Mouse (Mus musculus): ENCODE measurements around the gene Tmem110. TPM values are rescaled to one million over a fixed set of nuclear protein-coding genes. Genes with fewer than 3 reads are reported as not detected.

Gene Tmem110
- polyA plus RNA-seq, 1 experiment from 2014 or later: 18.9 TPM

DNA sequence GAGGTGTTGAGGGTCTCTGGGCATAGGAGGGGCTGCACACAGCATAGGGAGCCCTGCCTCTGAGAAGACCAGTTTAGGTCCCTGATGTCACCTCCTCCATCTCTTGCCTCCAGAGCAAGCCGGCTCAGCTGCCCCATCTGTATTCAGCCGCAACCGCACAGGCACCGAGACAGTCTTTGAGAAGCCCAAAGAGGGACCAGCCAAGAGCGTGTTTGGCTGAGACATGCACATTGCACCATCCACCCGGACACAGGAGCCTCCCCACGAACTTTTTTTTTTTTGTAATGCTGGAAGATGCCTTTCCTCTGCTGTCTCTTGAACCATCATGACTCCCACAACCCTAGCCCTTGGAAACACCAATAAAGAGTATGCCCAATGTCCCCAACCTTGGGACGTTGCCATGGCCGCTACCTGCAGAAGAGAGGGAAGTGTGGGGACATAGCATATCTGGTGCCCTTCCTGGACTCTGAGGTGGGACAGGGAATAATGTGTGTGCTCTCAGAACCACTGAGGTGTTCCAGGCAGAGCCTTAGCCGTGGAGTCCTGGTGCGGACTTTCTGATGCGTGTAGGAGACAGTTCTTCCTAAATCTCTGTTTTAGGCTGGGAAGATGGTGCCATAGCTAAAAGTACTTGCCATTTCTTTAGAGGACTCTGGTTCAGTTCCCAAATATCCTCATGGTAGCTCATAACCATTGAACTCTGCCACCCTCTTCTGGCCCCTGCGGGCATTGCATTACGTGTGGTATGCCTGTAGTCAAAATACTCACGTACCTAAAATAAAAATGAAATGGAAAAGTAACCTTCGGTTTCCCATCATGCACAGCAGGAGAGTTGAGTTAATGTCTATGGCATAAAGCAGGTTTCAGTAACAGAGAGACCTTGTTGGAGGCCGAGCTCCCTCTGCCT is 55.7 kb downstream of the Tmem110 start:
- no peak overlapping the region for H3K4me2 ChIP-seq (replicated peaks)
- no peak overlapping the region for H3K27ac ChIP-seq
- H3K9me3 ChIP-seq: no peaks in the 10 kb centered on the region
- H3K9ac ChIP-seq (replicated peaks): no peak overlapping the region
- peaks cover 6% of the 10 kb centered on the region; the same call in 1 of the 2 replicates for H3K36me3 ChIP-seq
- H3K27me3 ChIP-seq: no peaks in the 10 kb centered on the region
- no peak overlapping the region for H3K4me3 ChIP-seq (replicated peaks)
- 89% methylated on average over 17 of the region's 17 CpGs for WGBS
- ATAC-seq: no peak
- H3K4me1 ChIP-seq (replicated peaks): no peaks in the 10 kb centered on the region; the same call in 1 of the 2 replicates

DNA sequence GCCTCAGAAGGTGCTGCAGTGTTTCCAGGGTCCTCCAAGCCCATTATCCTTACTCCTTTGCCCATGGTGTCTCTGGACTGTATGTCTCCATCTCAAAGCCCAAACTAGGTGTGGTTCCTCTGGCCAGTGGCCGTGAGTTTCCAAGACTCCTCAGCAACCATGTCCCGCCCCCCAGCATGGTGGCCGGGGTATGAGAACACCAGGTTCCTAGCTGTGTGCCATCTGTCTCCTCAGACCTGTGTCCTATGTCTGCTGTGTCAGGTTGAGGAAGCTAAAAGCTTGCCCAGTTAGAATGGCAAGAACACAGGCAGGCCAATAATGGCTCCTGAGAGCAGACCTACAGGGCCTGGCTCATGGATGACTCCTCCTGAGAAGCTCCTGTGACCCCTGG is 56.3 kb downstream of the Tmem110 start:
- Histone ChIP-seq H3K27me3 (no peaks in the 10 kb centered on the region), H3K4me1 (replicated peaks) (no peaks in the 10 kb centered on the region; the same call in 1 of the 2 replicates), H3K4me2 (replicated peaks) (no peak overlapping the region), H3K9ac (replicated peaks) (no peak overlapping the region), H3K36me3 (no peaks in the 10 kb centered on the region; the same call in 1 of the 2 replicates), H3K9me3 (no peaks in the 10 kb centered on the region), H3K4me3 (replicated peaks) (no peak overlapping the region), H3K27ac (no peak overlapping the region)
- ATAC-seq: no peak
- 96% methylated on average over 3 of the region's 3 CpGs for WGBS

DNA sequence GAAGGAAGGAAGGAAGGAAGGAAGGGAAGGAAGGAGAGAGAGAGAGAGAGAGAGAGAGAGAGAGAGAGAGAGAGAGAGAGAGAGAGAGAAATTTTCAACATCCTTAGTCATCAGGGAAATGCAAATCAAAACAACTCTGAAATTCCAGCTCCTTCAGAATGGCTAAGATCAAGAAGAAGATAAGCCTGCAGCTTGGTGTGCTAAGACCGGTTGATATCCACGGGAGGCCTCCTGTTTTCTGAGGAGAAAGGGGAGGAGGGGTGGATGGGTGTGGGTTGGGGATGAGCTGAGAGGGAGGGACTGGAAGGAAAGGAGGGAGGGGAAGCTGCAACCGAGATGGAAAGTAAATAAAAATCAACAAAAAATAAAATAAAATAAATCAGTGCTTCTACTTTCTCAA is 59.9 kb downstream of the Tmem110 start:
- no peaks in the 10 kb centered on the region for H3K27me3 ChIP-seq
- no peak overlapping the region for H3K4me2 ChIP-seq (replicated peaks)
- H3K9ac ChIP-seq (replicated peaks): no peak overlapping the region
- WGBS: 15% methylated on average over 3 of the region's 3 CpGs
- H3K27ac ChIP-seq: no peak overlapping the region
- no peak overlapping the region for H3K4me3 ChIP-seq (replicated peaks)
- no peaks in the 10 kb centered on the region for H3K9me3 ChIP-seq
- no peaks in the 10 kb centered on the region for H3K4me1 ChIP-seq (replicated peaks)
- no peaks in the 10 kb centered on the region for H3K36me3 ChIP-seq
- no peak for ATAC-seq

DNA sequence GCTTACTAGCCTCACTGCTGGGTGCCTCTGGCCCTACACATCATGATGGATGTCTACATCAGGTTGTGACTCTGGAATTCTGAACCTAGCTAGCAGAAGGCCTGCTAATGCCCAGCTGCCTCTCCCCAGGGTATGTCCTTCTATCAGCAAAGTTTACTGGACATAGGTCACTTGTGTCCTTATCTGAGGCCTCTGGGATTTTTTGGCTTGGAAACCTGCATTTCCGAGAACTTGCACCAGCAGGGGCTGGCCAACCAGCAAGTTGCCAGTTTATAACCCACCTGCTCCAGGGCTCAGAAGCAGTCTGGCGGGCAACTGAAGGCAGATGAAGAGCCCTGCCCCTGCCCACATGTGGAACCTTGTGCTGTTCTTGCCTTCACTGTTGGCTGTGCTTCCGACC is 60.8 kb downstream of the Tmem110 start, which contains the start of gene Itih4:
Itih4 (plus strand) TSS at position 273 of the 400 bp plus-strand sequence.
- H3K27me3 ChIP-seq: no peaks in the 10 kb centered on the region
- H3K4me3 ChIP-seq (replicated peaks): no peak within 1 kb of the TSS
- no peak within 1 kb of the TSS for H3K9ac ChIP-seq (replicated peaks)
- no peaks in the 10 kb centered on the region for H3K4me1 ChIP-seq (replicated peaks)
- no peak within 1 kb of the TSS for H3K27ac ChIP-seq
- H3K36me3 ChIP-seq: no peaks in the 10 kb centered on the region
- no peaks in the 10 kb centered on the region for H3K9me3 ChIP-seq
- 91% methylated on average over 3 of the region's 3 CpGs for WGBS
- no peak for ATAC-seq
- H3K4me2 ChIP-seq (replicated peaks): no peak within 1 kb of the TSS

DNA sequence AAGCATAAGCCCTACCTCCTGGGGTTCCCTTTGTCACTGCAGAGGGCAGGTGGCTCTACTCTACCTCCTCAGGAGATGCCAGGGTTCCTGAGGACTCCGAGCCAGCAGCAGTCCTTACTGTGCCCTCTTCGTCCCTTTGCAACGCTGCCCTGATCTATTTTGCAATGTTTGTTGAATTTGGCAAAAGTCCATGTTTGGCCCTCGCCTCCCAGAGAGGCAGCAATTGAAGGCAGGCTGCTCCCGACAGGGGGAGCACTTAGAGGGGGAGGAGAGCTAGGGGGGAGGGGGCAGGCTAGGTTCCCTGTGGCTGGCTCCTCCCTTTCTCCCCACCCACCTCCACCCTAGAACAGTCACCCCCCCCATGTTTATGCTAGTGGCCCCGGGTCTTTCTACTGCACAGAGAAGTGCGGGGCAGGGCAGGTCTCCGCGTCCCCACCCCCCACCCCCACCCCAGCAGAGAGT is 62.9 kb downstream of the Tmem110 start:
- Histone ChIP-seq H3K9ac (replicated peaks) (no peak overlapping the region), H3K9me3 (no peaks in the 10 kb centered on the region), H3K27me3 (no peaks in the 10 kb centered on the region), H3K27ac (no peak overlapping the region), H3K4me1 (replicated peaks) (no peaks in the 10 kb centered on the region), H3K36me3 (no peaks in the 10 kb centered on the region), H3K4me3 (replicated peaks) (no peak overlapping the region), H3K4me2 (replicated peaks) (no peak overlapping the region; the same call in 1 of the 2 replicates)
- WGBS: 19% methylated on average over 9 of the region's 9 CpGs
- ATAC-seq: no peak

DNA sequence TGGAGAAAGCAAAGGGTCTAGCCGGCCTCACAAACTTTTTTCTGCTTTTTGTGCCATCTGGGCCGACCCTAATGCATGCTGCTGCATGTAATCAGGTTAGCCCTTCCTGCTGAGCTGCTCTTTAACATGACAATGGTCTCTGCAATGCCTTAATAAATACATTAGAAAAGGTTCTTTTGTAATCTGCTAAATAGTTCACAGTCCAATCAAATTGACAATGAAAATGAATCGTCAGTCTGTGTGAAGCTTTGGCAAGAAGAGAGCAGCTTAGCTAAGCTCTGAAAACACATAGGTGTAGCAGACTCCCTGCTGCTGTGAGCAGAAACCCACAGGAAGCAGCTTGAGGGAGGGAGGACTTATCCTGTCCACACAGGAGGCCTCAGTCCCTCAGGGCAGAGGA is 74.6 kb downstream of the Tmem110 start:
- no peak overlapping the region for H3K9ac ChIP-seq (replicated peaks)
- no peaks in the 10 kb centered on the region for H3K9me3 ChIP-seq
- peaks cover 11% of the 10 kb centered on the region; the same call in 1 of the 2 replicates for H3K4me1 ChIP-seq (replicated peaks)
- H3K27me3 ChIP-seq: no peaks in the 10 kb centered on the region
- 16% methylated on average over 3 of the region's 3 CpGs for WGBS
- no peak overlapping the region for H3K4me3 ChIP-seq (replicated peaks)
- ATAC-seq: peak; percentile 30; the same call in 1 of the 2 replicates
- H3K4me2 ChIP-seq (replicated peaks): no peak overlapping the region
- no peaks in the 10 kb centered on the region for H3K36me3 ChIP-seq
- H3K27ac ChIP-seq: no peak overlapping the region

DNA sequence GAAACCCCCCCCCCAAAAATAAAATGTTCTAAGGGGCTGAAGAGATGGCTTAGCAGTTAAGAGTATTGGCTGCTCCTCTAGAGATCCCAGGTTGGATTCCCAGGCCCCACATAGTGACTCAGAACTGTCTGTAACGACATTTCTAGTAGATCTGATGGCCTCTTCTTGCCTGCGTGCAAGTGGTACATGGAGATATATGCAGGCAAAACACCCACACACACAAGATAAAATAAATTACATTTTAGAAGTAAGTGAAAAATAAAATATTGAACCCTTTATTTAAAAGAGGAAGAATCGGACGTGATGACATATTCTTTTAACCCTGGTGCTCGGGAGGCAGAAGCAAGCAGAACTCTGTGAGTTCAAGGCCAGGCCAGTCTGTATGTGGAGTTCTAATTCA is 77.2 kb downstream of the Tmem110 start:
- no peaks in the 10 kb centered on the region for H3K9me3 ChIP-seq
- no peak overlapping the region for H3K27ac ChIP-seq
- WGBS: 89% methylated on average over 5 of the region's 5 CpGs
- H3K4me1 ChIP-seq (replicated peaks): peaks cover 11% of the 10 kb centered on the region; the same call in 1 of the 2 replicates
- H3K4me2 ChIP-seq (replicated peaks): no peak overlapping the region
- ATAC-seq: no peak
- no peak overlapping the region for H3K4me3 ChIP-seq (replicated peaks)
- H3K27me3 ChIP-seq: no peaks in the 10 kb centered on the region
- H3K9ac ChIP-seq (replicated peaks): no peak overlapping the region
- no peaks in the 10 kb centered on the region for H3K36me3 ChIP-seq

DNA sequence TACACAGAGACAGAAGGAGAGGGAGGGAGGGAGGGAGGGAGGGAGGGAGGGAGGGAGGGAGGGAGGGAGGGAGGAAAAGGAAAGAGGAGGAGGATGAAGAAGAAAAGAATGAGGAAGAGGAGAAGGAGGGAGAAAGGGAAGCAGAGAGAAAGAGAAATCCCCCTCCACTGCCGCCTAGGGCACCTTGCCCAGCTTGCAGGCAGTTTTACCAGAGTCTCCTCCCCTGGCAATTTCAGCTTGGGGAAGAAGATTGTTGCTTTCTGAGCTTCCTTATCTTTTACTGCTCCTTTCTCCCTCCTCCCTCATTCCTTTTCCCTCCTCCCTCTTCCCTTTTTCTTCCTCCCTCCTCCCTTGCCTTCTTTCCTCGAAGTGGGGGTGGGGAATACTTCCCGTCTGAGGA is 77.6 kb downstream of the Tmem110 start:
- Histone ChIP-seq H3K36me3 (no peaks in the 10 kb centered on the region), H3K4me1 (replicated peaks) (peaks cover 11% of the 10 kb centered on the region; the same call in 1 of the 2 replicates), H3K27ac (no peak overlapping the region), H3K9me3 (no peaks in the 10 kb centered on the region), H3K4me2 (replicated peaks) (no peak overlapping the region), H3K4me3 (replicated peaks) (no peak overlapping the region), H3K9ac (replicated peaks) (no peak overlapping the region), H3K27me3 (no peaks in the 10 kb centered on the region)
- ATAC-seq: no peak
- 85% methylated on average over 3 of the region's 3 CpGs for WGBS

DNA sequence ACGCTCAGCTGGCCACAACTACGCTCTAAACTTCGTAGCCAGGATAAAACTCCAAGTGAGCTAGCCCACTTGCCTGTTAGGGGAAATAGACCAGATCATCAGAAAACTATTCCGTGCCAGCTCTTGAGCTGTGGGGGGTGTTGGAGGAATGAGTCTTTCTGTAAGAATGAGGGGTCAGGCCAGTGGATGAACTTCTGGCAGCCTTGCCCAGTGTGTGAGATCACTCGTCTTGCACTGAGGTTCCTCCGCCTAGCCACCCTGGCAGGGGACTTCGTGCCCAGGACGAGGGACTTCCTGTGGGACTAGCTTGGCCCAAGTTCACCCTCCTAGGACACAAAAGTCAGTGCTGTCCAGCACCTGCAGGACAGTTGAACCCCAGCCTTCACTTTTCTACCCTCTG is 78.9 kb downstream of the Tmem110 start:
- Histone ChIP-seq H3K9ac (replicated peaks) (no peak overlapping the region), H3K36me3 (no peaks in the 10 kb centered on the region), H3K27me3 (no peaks in the 10 kb centered on the region), H3K4me1 (replicated peaks) (peaks cover 11% of the 10 kb centered on the region; the same call in 1 of the 2 replicates), H3K4me2 (replicated peaks) (no peak overlapping the region), H3K9me3 (no peaks in the 10 kb centered on the region), H3K27ac (no peak overlapping the region), H3K4me3 (replicated peaks) (no peak overlapping the region)
- ATAC-seq: no peak
- WGBS: 86% methylated on average over 8 of the region's 8 CpGs

DNA sequence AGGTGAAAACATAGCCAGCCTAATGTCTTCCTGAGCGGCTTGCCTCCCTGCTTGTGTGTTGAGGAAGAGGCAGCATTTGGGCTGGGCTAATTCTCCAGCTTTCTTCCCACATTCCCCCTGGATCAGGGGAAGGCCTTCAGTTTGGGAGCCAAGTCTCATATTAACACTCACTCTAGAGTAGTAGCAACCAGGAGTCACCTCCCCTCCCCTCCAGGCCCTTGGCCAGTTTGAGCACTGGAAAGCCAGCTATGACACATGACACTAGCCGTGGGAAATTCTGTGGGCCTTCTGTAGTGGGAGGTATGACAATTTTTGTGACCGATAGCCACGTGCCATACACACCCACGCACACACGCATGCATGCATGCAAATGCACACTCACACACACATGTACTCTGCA is 80.6 kb downstream of the Tmem110 start:
- H3K36me3 ChIP-seq: no peaks in the 10 kb centered on the region
- no peaks in the 10 kb centered on the region for H3K27me3 ChIP-seq
- 90% methylated on average over 6 of the region's 6 CpGs for WGBS
- no peak for ATAC-seq
- H3K4me1 ChIP-seq (replicated peaks): no peaks in the 10 kb centered on the region
- no peaks in the 10 kb centered on the region for H3K9me3 ChIP-seq
- no peak overlapping the region for H3K27ac ChIP-seq
- H3K4me2 ChIP-seq (replicated peaks): no peak overlapping the region
- H3K9ac ChIP-seq (replicated peaks): no peak overlapping the region
- no peak overlapping the region for H3K4me3 ChIP-seq (replicated peaks)

DNA sequence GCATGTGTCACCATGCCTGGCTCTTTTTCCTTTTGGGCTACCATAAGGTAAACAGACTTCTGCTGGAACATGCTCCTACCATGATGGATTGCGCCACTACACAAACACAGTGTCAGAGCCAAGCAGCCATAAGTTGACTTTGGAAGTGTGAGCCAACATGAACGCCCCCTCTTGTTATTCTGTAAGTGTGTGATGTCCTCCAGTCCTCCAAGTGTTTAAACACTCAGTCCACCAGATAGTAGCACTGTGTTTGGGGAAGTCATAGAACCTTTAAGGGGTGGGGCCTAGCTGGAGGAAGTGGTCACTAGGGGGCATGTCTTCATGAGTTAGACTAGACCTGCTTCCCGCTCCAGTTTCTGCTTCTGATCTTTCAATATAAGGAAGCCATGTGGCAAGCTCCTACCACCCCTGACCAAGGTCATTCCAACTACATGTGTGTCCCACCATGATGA is 82.5 kb downstream of the Tmem110 start:
- Histone ChIP-seq H3K4me3 (replicated peaks) (no peak overlapping the region), H3K9me3 (no peaks in the 10 kb centered on the region), H3K27ac (no peak overlapping the region), H3K4me2 (replicated peaks) (no peak overlapping the region), H3K36me3 (no peaks in the 10 kb centered on the region), H3K27me3 (no peaks in the 10 kb centered on the region), H3K4me1 (replicated peaks) (no peaks in the 10 kb centered on the region), H3K9ac (replicated peaks) (no peak overlapping the region)
- no peak for ATAC-seq
- 93% methylated on average over 3 of the region's 3 CpGs for WGBS

DNA sequence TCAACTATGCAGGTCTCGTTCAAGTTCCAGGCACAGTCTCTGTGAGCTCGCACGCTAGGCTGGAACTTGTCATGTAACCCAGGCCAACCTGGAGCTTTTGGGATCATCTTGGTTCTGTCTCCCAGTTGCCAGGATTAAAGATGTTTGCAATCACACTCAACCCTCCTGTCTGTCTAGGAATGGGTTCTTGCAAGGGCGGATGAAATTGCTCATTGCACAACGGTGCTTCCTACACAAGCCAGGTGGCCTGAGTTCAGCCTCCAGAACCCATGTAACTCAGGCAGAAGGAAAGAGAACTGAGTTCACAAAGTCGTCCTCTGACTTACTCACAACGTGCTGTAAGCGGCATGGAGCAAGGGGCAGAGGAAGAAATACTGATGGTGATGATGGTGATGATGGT is 85.8 kb downstream of the Tmem110 start:
- 93% methylated on average over 8 of the region's 8 CpGs for WGBS
- H3K27me3 ChIP-seq: no peaks in the 10 kb centered on the region
- no peak overlapping the region for H3K4me2 ChIP-seq (replicated peaks)
- ATAC-seq: no peak
- no peak overlapping the region for H3K4me3 ChIP-seq (replicated peaks)
- no peaks in the 10 kb centered on the region for H3K4me1 ChIP-seq (replicated peaks)
- H3K27ac ChIP-seq: no peak overlapping the region
- no peaks in the 10 kb centered on the region for H3K36me3 ChIP-seq
- H3K9me3 ChIP-seq: no peaks in the 10 kb centered on the region
- H3K9ac ChIP-seq (replicated peaks): no peak overlapping the region
